Mouse (Mus musculus): ENCODE results near the gene Diras2.

The Diras2 gene

DNA sequence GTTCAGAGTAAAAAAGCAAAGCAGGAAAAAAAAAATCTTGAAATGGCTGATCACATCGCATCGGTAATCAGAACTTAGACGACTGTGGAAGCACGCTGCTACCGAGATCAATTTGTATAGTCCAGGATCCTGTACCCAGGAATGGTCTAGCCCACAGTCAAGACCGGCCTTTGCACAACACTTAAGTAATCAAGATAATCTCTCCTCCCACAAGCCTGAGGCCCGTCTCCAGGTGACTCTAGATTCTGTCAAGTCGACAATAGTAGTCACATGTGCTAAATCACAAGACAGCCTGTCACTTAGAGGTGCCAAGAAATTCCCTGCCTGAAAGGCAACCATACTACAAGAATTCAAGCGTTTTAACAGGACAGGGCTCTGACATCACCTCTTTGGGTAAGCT lies at the start of gene Diras2:
Gene Diras2, minus strand, starts transcription at position 159 of the 400 bp plus-strand sequence.
- in situ Hi-C loops (cut with MseI, MboI), result loop anchor here (5.0 to 25.0 kb wide), 3 partner anchors 94 to 694 kb away; partner anchors contain the start of gene Gadd45g (in 2 of the 2)

DNA sequence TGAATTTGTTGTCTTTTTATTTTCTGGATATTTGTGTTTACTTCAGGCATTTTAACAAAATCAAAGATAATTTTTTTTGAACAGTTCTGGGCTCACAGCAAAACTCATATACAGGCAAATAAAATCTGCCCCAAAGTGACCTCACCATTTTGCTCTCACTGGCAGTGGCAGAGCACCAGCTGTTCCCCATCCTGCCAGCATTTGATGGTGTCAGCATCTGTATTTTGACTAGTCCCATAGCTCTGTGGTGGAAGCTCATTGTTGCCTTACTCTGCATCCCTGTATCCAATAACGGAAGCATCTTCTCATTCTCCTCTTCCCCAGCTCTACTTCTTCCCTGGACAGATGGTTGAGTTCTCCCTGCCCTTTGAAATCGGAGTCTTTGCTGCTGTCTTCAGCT lies 47.7 kb upstream of the Diras2 start:
- in situ Hi-C loops (cut with MseI, MboI), result no loop called here

DNA sequence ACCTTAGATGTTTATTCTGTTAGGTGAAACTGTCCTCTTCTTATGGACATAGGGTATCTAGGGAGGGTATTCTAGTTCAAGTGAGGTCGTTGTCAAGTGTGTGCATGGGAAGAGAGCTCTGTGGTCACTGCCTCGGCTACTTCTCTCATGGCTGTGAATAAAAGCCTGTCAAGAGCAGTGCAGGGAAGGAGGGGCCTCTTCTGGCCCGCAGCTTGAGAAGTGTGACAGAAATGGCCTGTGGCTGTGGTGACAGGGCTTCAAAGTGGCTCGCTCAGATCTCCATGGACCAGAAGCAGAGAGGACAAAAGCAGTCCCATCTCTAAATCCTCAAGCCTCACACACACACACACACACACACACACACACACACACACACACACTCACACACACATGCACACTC lies 46.9 kb upstream of the Diras2 start:
- in situ Hi-C loops (cut with MseI, MboI), result no loop called here

DNA sequence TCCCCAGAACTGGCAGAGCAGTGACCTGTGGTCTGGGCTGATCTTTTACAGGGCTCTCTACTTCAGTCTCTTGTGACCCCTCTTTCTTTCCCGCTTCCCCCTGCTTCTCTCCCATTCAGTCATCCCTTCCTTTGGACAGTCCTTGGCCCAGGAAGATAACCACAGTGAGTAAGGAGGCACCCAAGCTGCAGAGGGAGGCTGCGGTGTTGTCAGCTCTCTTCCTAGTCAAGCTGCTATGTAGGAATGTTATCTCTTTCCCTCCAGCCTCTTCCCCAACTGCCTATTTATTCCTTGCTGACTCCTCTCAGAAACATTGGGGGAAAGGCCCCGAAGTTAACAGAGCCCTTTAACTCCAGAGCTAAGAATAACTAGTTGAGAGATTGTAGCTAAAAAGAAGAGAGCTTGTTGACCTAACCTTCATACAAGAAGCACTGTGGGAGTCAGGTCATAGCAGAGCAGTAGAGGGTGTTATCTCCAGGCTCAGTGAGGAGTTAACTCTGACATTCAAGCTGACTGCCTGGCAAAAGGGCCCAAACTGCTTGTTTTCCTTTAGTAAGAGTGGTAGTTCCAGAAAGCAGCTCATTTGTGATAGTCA lies 46.3 kb upstream of the Diras2 start:
- in situ Hi-C loops (cut with MseI, MboI), result no loop called here

DNA sequence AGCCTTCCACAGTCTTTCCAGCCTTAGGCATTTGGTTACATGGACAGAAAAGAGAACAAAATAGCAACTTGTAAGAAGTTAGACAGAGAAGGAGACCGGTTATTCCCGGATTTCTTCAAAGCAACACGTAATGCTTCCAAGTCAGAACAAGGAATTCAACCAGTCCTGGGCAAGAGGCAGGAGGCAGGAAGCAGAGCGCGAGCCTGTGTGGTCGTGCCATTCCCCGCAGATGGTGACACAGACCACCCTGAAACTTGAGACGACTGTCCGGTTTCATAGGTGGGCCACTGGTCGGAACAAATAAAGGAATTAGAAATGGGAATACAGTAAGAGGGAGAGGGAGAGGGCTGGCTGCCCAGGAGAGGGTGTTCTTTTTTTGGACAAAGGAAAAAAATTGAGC lies 45.8 kb upstream of the Diras2 start:
- in situ Hi-C loops (cut with MseI, MboI), result no loop called here

DNA sequence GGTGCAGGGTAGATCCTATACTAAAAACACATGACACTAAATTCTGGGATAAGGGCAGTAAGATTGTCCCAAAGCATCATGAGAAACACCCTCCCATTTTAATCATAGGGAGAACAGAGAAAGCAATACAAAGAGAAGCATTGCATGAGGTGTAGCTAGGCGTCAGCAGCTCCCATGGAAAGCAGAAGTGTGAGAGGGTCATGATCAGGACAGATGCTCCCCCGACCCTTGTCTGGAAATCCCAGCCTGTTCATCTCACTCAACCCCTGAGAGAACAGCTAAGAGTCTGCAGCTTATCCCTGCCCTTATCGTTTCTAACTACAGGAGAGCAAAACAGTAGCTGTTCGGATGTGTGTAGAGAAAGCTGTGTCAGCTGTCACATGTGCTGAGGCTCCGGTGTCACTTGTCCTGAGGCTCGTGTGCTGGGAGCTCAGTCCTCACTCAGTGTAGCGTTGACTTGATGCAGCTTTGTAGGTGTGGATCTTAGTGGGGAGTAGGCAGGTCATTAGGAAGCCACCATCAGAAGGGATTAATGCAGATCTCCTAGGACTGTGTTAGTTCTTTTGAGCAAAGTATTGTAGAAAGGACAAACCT lies 45.0 kb upstream of the Diras2 start:
- in situ Hi-C loops (cut with MseI, MboI), result no loop called here

DNA sequence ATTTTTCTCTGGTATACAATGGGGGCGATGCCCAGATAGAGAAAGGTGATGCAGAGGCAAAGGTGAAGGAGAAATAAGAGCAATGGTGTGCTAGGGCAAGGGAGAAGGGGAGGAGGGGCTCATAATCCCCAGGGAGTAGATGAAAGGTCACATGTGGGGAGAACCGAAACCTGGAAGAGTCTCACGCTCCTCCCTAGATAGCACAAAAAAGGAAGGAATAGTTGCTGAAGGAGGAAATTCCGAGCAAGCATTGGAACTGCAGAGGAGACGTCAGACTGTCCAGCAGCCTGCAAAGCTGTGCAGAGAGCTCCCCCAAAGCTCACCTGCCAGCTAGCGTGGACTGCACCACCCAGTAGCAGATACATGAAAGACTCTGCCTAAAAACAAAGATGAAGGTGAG lies 44.4 kb upstream of the Diras2 start:
- in situ Hi-C loops (cut with MseI, MboI), result no loop called here

DNA sequence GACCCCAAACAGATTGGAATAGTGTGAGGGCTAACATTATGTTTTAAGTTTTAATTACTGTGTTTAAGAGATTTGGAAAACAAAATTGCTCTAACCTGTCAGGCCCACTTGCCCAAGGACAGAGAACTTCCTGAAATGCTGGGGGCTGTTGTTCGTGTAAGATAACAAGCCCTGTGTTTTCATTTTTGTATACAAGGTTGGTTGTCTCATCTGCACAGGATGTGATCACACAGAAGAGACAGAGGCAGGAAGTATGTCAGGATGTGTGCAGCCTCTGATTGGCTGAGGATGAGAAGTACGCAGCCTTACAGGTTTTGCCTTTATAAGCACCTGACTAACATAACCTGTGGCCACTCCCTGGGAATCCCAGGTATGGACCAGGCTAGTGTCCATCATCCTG lies 43.2 kb upstream of the Diras2 start:
- in situ Hi-C loops (cut with MseI, MboI), result no loop called here

DNA sequence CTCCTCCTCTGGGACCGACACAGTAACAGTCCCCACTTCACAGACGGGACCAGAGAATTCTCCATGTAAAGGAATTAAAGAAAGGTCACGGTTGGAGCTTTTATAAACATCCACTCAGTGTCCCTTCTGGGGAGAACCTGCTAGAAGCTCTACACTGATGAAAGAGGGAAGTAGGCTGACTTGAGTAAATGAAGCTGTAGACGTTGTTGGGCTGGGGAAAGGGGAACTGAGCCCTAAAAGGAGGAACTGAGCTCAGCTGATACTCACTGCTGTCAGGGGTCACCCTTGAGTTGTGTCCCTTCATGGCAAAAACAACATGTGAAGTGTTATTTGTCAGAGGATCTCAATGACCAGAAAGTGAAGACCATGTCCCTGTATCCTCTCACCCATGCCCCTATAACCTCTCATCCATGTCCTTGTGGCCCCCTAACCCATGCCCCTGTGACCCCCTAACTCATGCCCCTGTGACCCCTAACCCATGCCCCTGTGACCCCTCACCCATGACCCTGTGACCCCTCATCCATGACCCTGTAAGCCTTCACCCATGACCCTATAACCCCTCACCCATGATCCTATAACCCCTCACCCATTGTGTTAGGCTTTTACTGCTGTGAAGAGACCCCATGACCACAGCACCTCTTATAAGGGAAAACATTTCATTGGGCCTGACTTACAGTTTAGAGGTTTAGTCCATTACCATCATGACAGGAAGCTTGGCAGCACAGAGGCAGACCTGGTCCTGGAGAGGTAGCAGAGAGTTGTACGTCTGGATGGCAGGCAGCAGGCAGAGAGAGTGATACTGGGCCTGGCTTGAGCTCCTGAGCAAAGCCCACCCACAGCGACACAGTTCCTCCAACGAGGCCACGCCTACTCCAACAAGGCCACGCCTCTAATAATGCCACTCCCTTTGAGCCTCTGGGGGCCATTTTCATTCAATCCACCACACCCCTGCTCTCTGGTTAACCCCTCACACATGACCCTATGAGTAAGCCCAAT lies 41.7 kb upstream of the Diras2 start:
- in situ Hi-C loops (cut with MseI, MboI), result no loop called here

DNA sequence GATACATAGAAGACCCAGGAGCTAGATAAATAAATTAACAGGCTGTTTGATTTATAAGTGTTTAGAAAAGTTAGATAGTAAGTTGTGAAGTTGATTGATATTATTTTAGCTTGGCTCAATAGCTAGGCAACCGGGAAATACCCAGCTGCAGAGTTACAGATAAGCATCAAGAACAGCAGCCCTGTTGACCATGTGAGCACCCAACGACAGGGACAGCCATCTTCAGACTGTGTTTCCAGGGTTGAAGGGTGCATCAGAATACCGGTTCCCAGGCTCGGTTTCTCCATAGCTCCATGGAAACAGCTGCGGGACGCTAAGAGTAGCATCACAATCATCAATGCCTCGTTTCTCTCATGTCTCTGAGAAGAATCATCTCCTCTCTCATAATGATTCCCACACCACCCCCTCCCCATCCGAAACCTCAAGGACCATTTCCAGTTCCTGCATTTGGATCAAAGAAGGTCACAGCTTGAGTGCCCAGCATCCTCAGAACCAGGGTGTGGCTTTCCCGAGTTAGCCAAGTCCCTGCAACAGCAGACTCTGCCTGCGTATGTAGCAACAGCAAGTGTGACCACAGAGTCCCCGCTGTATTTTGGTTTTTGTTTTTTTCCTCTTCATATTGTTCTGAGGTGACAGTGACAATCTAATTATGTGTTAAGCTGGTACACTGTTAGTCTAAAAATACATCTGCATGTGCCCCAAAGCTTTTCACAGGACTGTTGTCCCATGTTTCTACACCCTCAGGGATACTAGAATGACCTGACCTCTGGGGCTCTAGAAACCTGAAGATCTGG lies 40.7 kb upstream of the Diras2 start:
- in situ Hi-C loops (cut with MseI, MboI), result no loop called here

DNA sequence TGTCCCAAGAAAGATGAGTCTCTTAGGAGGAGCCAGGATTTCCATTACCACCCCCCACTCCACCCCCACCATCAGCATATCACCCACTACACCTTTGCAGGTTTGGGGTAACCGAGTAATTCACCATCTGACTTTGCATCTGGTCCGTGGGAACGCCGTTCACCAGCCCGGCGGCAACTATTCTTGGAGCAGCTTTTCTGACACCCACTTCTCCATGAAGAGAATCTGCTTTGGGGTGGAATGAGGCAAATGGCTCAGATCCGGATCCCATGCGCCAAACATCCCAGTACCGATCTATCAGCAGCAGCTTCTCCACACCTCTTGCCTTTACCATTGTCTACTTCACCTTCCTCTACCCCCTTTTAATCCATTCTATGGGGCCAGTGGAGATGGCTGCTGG lies 39.2 kb upstream of the Diras2 start:
- in situ Hi-C loops (cut with MseI, MboI), result no loop called here

DNA sequence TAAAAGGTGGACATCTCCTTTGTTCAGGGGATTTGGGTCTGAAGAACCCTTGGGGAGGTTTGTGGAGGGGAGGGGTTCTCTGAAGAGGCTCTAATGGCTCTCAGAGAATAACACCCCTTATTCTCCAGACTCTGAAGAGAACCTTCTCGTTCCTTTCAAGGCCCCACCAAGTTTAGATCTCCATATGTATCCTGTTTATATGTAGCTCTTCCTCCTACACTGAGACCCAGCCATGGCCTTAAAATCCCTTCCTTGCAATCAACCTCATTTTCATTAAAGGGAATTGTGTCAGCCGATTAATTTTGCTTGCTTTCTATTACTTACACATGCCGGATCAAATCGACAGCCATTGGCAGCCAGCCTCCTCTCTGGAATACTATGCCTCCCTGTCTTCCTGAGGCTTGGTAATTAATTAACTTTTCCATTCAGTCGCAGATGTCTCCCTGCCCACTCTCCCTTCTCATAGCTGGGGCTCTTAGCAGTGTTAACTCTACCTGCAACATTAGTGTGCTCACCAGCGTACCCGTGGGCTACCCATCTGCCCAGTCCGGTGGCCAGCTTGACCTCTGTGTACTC lies 38.2 kb upstream of the Diras2 start:
- in situ Hi-C loops (cut with MseI, MboI), result no loop called here

DNA sequence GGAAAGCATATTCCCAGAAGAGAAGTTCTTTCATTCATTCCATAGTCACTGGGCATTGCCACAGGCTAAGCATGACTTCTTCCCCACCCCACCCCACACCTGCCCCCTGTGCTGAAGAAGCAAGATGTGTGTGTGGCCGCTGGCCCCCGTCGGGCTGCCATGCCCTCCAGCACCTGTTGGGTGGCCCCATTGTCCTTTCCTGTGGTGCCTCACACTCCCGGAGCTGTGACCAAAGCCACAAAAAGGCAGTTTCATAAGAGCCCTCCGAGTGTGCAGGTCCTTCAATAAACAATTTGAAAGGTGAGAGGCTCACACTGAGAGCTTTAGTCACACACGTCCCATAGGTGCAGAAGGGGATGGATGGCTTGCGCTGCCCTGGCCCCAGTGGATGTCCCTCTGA lies 35.7 kb upstream of the Diras2 start:
- in situ Hi-C loops (cut with MseI, MboI), result no loop called here

DNA sequence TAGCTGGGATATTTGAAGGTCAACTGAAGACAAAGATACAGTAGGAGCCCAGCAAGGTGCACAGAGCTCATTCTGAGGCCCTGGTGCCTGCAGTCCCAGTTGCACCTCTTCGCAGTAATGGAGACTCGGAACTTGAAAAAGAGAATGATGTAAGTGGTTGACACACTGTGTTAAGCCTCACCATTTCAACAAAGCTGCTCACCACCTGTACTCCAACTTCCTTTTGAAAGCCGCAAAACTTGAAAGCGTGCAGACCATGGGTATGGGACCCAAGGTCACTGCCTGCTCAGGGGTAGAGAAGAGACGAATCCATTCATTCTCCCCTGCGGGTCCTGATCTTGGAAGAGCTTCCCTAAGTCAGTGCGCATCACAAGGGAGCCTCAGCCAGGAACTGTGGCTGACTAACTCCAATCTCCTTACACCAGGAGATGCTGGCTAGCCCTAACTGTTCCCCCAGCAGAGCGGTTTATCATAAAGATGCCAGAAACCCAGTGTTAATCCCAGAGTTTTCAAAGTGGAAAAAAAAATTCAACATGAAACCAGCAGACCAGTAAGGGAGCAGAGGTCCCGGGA lies 35.2 kb upstream of the Diras2 start:
- in situ Hi-C loops (cut with MseI, MboI), result no loop called here

DNA sequence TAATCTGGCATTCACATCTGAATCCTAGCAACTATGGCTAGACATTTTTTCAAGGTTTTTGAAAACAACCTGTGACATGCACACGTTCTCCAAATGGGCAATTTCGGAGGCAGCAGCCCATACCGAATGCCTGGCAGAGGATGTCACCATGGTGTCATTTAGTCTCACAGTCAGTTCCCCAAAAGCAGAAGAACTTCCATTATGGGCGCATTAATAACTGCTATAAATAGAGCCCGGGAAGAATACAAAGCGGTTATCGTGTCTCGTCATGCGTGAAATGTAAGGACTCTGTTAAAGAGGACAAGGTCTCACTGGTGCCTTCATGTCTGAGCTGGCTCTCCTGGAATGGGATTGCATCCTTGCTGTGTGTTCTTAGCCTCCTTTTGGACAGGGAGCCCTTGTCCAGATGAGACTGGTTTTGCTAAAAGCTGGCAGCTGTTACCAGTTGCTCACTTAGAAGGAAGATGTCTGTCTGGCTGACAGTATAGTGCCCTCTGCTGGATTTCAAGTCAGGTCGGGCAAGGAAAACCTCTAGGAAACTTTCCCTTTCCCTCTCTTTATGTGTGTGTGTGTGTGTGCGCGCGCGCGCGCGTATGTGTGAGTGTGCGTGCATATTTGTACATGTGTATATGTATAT lies 34.1 kb upstream of the Diras2 start:
- in situ Hi-C loops (cut with MseI, MboI), result no loop called here

DNA sequence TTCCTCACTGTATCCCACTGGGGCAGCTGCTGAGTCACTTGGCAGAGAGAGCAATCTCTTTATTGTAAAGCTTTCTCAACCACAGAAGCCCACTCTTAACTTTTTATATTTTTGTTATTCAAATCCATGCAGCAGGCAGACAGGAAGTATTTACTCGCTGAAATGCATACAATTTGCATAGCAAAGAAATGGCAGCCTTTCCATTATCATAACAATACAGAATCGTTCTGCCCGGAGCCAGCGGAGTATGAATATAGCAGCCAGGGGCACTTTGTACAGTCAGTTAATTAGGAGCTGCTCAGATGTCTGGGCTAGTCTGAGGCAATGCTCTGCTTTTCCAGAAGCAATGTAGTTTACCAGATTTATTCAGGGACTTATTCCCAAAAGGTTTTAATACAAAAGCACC lies 31.1 kb upstream of the Diras2 start:
- in situ Hi-C loops (cut with MseI, MboI), result no loop called here

DNA sequence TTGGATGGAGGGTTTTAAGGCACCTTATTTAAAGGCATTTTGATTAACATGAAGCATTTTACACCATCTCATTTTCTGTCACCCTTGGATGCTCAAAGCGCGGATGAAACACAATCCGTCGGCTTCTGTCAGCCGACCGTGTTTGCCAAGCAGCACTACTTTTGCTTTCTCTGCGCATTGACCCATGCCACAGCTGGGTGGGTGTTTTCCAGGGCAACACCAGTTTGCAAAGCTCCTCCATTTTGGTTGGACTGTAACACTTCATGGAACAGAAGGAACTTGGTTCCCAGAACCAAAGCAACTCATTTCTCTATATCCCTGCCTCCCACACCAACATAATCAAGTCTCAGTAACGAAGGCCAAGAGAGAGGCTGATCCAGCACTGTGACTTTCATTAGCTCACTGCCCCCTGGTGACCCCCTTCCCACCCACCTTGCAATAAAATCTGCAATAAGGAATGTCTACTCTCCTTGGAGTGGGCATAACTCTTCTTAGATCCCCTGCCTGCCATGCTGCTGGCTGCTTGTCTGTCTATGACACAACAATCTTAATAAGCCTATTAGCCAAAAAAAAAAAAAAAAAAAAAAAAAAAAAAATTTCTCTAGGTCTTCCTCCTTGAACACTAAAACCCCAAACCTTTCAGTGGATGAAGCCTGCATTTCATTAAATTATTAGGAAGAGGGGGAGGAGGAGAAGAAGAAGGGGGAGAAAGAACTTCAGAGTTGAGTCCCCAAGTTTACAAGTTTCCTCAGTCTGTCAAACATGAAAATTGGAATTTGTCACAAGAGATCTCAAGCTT lies 30.5 kb upstream of the Diras2 start:
- in situ Hi-C loops (cut with MseI, MboI), result no loop called here

DNA sequence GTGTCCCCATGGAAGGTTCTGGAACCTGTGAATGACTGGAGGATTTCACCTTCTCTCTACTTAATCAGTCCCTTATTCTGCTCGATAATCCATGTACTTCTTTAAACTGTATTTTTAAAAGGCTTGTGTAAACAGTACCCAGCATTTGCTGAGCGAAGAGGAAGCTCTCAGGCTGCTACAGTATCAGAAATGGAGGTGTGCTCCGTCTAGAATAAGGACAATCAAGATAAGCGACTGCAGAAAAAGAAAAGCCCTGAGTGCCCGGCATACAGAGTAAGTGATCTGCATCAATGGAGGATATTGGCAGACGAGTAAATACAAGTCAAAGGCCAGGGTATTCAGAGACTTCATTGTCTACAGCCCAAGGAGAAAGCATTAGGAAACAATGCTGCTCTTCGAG lies 26.3 kb upstream of the Diras2 start:
- in situ Hi-C loops (cut with MseI, MboI), result no loop called here

DNA sequence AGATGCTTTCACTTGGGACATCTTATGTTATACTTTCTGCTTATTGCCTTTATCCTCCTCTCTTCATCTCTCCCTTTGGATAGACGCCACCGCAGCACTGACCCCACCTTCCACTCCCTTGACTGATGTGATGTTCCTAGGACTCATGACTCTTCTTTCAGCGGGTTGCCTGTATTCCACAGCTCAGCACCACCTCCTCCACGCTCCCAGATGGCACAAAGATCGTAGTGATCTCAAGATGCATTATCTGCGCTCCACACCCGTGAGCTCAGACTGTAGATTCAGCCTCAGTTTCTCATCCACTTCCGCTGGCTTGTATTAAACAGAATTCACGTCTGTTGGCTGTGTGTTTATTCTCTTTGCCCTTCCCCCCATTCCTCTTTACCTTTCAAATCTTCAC lies 23.6 kb upstream of the Diras2 start:
- in situ Hi-C loops (cut with MseI, MboI), result no loop called here

All from mouse trophoblast stem cell (cell line).